Mouse (Mus musculus) neural tube, embryonic 11.5 days (tissue): ENCODE results near the gene Mb. TPM values are rescaled to one million over a fixed set of nuclear protein-coding genes. Genes with fewer than 3 reads are reported as not detected.

Experiments used
- ATAC-seq: fragments of 200-750 bp; cut with Nextera tagmentation; 2 replicates; pipeline ENCODE4 v1.8.0; 2017; ENCODE audit warnings: moderate number of reproducible peaks, mild to moderate bottlenecking, moderate TSS enrichment, moderate library complexity; ENCODE audit not compliant: insufficient read depth, low FRiP score, low TSS enrichment
- DNase-seq: peaks from one replicate; pipeline ENCODE4 v3.0.0-alpha.2; 2015; ENCODE audit warnings: low spot score
- H3K27ac ChIP-seq: fragments of 300-500 bp; sonication (generic); 2 replicates; pipeline ENCODE4 v1.5.1; 2014; ENCODE audit warnings: low read depth, mild to moderate bottlenecking, low read length
- H3K27me3 ChIP-seq: fragments of 300-500 bp; sonication (generic); 2 replicates; pipeline ENCODE4 v1.6.1; 2014; ENCODE audit warnings: mild to moderate bottlenecking, low read length, mixed read lengths; ENCODE audit not compliant: control insufficient read depth, insufficient read depth
- H3K36me3 ChIP-seq: fragments of 300-500 bp; sonication (generic); 2 replicates; pipeline ENCODE4 v1.6.1; 2014; ENCODE audit warnings: mild to moderate bottlenecking, low read length, moderate library complexity, mixed read lengths; ENCODE audit not compliant: control insufficient read depth, insufficient read depth
- H3K4me1 ChIP-seq: fragments of 300-500 bp; sonication (generic); 2 replicates; pipeline ENCODE4 v1.6.1; 2014; ENCODE audit warnings: low read length, mixed read lengths; ENCODE audit not compliant: control insufficient read depth, insufficient read depth
- H3K4me2 ChIP-seq: fragments of 300-500 bp; sonication (generic); 2 replicates; pipeline ENCODE4 v1.6.1; 2014; ENCODE audit warnings: low read depth, mild to moderate bottlenecking, moderate library complexity
- H3K4me3 ChIP-seq: fragments of 300-500 bp; sonication (generic); 2 replicates; pipeline ENCODE4 v1.5.1; 2014; ENCODE audit warnings: low read depth, low read length
- H3K9ac ChIP-seq: fragments of 300-500 bp; sonication (generic); 2 replicates; pipeline ENCODE4 v1.6.1; 2014; ENCODE audit warnings: mild to moderate bottlenecking, low read length
- H3K9me3 ChIP-seq: fragments of 300-500 bp; sonication (generic); 2 replicates; pipeline ENCODE4 v1.6.1; 2016; ENCODE audit warnings: low read length; ENCODE audit not compliant: control insufficient read depth
- WGBS: fragments of 180-500 bp; shearing (Covaris S2); extraction: QIAGEN DNeasy Blood & Tissue Kit; methylation state at CpG from one replicate; pipeline ENCODE4 v1.1.7; 2014; 5-methylcytosine and 5-hydroxymethylcytosine counted together
- polyA plus RNA-seq: library from polyadenylated mRNA; unstranded; fragments of >200 nt; fragmentation: Nextera tagmentation; extraction: Ambion mirVana; gene quantifications from 2 replicates; pipeline ENCODE4 v1.2.1, GENCODE M21; 2014

Mb gene
- polyA plus RNA-seq, 1 experiment from 2014 or later = 2.0 TPM

GRCm38 (mm10) chr15:77085818-77086217 lies 35.3 kb upstream of the Mb start:
- no peak for ATAC-seq
- Histone ChIP-seq H3K27ac (no peak overlapping the region), H3K9me3 (no peaks in the 10 kb centered on the region), H3K4me3 (no peak overlapping the region), H3K4me2 (no peak overlapping the region), H3K36me3 (peaks cover 6% of the 10 kb centered on the region), H3K9ac (no peak overlapping the region), H3K27me3 (no peaks in the 10 kb centered on the region), H3K4me1 (no peaks in the 10 kb centered on the region)
- DNase-seq = no peak
- WGBS = 92% methylated on average over 7 of the region's 7 CpGs

DNA sequence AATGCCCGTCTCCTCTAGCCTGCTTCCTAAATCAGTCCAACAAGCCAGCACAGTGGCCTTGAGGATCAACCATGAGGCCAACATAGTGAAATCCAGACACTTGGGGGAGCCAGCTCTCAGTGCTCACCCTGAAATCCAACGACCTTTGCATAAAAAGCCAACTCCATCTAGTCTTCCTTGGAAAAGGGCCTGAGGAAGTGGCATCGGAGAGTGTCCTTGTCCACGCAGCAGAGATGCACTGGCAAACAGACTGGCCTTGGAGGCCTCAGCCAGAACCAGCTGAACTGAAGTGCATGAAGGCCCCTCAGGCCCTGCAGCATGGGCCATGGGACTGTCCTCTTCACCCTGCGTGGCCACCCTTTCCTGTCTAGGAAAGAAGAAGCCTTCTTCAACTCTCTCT lies 31.0 kb upstream of the Mb start:
- H3K27me3 ChIP-seq = no peaks in the 10 kb centered on the region
- H3K4me1 ChIP-seq = no peaks in the 10 kb centered on the region
- ATAC-seq (no peak), DNase-seq (no peak)
- H3K4me3 ChIP-seq = no peak overlapping the region
- H3K9ac ChIP-seq = no peak overlapping the region
- no peak overlapping the region for H3K4me2 ChIP-seq
- H3K36me3 ChIP-seq = peaks cover 15% of the 10 kb centered on the region
- no peak overlapping the region for H3K27ac ChIP-seq
- no peaks in the 10 kb centered on the region for H3K9me3 ChIP-seq
- 87% methylated on average over 5 of the region's 5 CpGs for WGBS

DNA sequence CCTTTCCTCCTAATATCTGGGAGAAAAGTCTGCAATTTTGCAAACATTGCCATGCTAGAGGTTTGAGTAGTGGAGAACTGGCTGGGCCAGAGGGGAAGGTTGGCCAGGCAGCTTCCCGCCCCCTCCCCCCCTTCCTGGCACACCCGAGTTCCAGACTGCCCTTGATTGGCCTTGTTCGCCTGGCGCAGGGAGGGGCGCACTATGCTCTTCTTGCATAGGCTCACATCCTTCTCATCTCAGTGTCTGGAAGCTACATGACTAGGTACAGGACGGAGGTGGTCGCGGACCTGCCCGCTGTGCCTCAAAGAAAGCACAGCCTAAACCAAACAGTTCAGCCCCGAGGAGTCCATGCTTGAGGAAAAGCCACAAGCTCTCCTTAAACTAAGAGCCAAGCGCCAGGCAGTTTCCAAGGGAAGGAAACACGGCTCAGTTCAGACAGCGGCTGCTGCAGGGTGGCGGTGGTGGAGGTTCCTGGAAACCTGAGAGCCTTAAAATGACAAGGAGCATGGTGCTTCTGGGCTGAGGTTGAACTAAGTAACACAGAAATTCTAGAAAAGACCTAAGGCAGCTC lies 30.3 kb upstream of the Mb start:
- H3K9ac ChIP-seq = no peak overlapping the region
- H3K4me2 ChIP-seq = no peak overlapping the region
- peaks cover 15% of the 10 kb centered on the region for H3K36me3 ChIP-seq
- 81% methylated on average over 14 of the region's 14 CpGs for WGBS
- no peaks in the 10 kb centered on the region for H3K9me3 ChIP-seq
- H3K27ac ChIP-seq = no peak overlapping the region
- ATAC-seq (no peak), DNase-seq (no peak)
- no peak overlapping the region for H3K4me3 ChIP-seq
- no peaks in the 10 kb centered on the region for H3K4me1 ChIP-seq
- no peaks in the 10 kb centered on the region for H3K27me3 ChIP-seq

DNA sequence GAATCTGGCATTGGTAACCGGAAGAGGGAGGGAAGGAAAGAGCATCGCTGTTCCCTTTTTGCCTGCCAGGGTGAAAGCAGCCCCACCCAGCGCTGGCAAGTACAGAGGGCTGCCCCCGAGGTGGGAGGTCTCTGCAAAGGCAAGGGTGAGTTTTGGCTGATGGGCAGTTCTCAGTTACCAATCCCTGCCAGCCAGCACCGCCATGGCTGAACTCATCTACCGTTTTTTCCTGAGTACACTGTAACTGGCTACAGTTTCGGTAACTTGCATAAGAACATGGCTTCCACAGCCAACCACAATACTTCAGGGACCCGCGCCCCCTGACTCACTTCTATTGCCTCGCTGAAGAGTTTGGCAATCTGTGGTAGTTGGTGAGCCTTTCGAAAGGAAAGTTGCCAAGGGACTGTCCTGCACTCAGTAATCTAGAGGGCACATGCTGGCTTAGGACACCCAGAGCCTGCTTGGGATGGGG lies 29.5 kb upstream of the Mb start:
- Histone ChIP-seq H3K36me3 (peaks cover 18% of the 10 kb centered on the region), H3K27me3 (no peaks in the 10 kb centered on the region), H3K4me2 (no peak overlapping the region), H3K9me3 (no peaks in the 10 kb centered on the region), H3K4me1 (no peaks in the 10 kb centered on the region), H3K9ac (no peak overlapping the region), H3K4me3 (no peak overlapping the region), H3K27ac (no peak overlapping the region)
- ATAC-seq = no peak
- WGBS = 74% methylated on average over 11 of the region's 11 CpGs
- DNase-seq = no peak

DNA sequence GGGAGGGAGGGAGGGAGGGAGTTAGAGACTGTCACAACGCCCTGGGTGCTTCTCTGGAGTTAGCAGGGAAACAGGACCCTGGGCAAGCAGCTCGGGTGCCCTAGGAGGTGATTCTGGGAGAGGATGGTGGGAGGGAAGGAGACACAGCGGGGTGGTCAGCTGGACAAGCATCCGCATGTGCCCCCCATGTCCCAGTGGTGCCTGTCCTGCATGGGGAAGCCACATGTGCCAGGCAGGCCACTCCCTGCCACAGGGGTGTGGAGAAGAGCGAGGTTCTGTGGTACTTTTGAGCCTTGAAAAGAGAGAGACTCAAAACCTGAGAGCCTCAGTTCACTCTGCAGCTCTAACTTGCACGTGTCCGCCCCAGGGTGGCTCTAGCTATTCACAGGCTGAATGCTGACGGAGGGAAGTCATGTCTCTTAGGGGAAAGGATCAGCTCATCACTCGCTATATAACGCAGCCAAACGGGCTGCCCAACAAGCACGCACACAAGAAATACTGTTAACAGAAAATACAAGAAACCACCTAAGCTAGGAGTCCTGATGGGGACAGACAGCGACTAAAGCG lies 28.9 kb upstream of the Mb start:
- H3K27me3 ChIP-seq = no peaks in the 10 kb centered on the region
- no peak for ATAC-seq
- DNase-seq = no peak
- H3K4me3 ChIP-seq = no peak overlapping the region
- peaks cover 18% of the 10 kb centered on the region for H3K36me3 ChIP-seq
- no peak overlapping the region; the same call in 1 of the 2 replicates for H3K27ac ChIP-seq
- WGBS = 74% methylated on average over 14 of the region's 14 CpGs
- no peak overlapping the region for H3K4me2 ChIP-seq
- H3K9me3 ChIP-seq = no peaks in the 10 kb centered on the region
- no peak overlapping the region for H3K9ac ChIP-seq
- no peaks in the 10 kb centered on the region for H3K4me1 ChIP-seq

DNA sequence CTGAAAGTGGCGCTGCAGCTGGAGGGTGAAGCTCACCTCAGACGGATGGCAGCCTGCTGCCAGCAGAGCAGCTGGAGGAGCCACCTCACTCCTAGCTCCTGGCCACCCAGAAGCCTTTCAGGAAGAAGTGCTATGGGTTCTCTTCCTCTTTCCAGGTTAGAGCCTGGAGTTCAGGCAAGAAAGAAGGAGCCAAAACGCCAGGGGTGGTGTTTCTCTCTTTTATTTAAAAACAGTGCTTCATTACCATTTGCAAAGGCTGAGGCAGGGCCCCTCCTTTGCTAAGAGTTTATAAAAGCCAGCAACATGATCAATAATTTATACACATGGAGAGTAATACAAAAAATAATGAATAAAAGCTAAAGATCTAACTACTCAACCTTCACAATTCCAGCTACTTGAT lies 28.3 kb upstream of the Mb start:
- Histone ChIP-seq H3K9me3 (no peaks in the 10 kb centered on the region), H3K4me1 (no peaks in the 10 kb centered on the region), H3K27ac (no peak overlapping the region), H3K27me3 (no peaks in the 10 kb centered on the region), H3K4me3 (no peak overlapping the region), H3K36me3 (peaks cover 18% of the 10 kb centered on the region), H3K9ac (no peak overlapping the region), H3K4me2 (no peak overlapping the region)
- 62% methylated on average over 3 of the region's 3 CpGs for WGBS
- no peak for DNase-seq
- ATAC-seq = no peak

- H3K27ac ChIP-seq = no peak overlapping the region
- no peaks in the 10 kb centered on the region for H3K9me3 ChIP-seq
- H3K4me2 ChIP-seq = no peak overlapping the region
- H3K36me3 ChIP-seq = peaks cover 16% of the 10 kb centered on the region
- ATAC-seq = no peak
- H3K9ac ChIP-seq = no peak overlapping the region
- H3K27me3 ChIP-seq = no peaks in the 10 kb centered on the region
- H3K4me3 ChIP-seq = no peak overlapping the region
- no peaks in the 10 kb centered on the region for H3K4me1 ChIP-seq
- 91% methylated on average over 9 of the region's 9 CpGs for WGBS
- DNase-seq = no peak
These were observed 27.4 kb upstream of the Mb start for GRCm38 (mm10) chr15:77077906-77078305.

GRCm38 (mm10) chr15:77076523-77076922 lies 26.1 kb upstream of the Mb start:
- Histone ChIP-seq H3K27ac (no peak overlapping the region), H3K4me2 (no peak overlapping the region), H3K9ac (no peak overlapping the region), H3K4me1 (no peaks in the 10 kb centered on the region), H3K27me3 (no peaks in the 10 kb centered on the region), H3K9me3 (no peaks in the 10 kb centered on the region), H3K36me3 (peaks cover 16% of the 10 kb centered on the region), H3K4me3 (no peak overlapping the region)
- DNase-seq (no peak), ATAC-seq (no peak)
- WGBS = 82% methylated on average over 3 of the region's 3 CpGs

GRCm38 (mm10) chr15:77072556-77073163 lies 22.2 kb upstream of the Mb start:
- WGBS = 70% methylated on average over 4 of the region's 4 CpGs
- Histone ChIP-seq H3K4me2 (no peak overlapping the region), H3K9ac (no peak overlapping the region), H3K27ac (no peak overlapping the region), H3K4me1 (no peaks in the 10 kb centered on the region), H3K27me3 (no peaks in the 10 kb centered on the region), H3K4me3 (no peak overlapping the region), H3K9me3 (no peaks in the 10 kb centered on the region), H3K36me3 (peaks cover 7% of the 10 kb centered on the region)
- DNase-seq (no peak), ATAC-seq (no peak)
